In the genomic region with DNA sequence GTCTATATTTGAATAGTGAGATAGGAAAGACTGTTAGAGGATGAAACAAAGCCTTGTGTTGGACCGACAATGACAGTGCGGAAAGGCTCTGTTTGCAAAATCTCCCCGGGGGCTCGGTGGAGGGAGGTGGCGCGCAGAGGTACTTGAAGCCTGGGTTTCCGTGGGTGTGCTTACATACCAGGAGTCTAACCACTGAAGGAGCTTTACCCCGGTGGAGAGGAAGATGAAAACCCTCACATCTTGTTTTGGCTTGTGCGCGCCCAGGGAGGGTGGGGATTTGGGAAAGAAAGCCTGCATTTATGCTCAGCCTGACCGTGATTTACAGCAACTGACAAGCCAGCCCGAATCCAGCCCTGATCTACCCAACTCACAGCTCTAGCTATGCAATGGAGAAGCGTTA, we compare ENCODE assay signal across 20 mouse cellular contexts. TPM values are rescaled to one million over a fixed set of nuclear protein-coding genes. Genes with fewer than 3 reads are reported as not detected.
A peak's percentile ranks its signal among the peaks of the same experiment; 100 is the strongest.
DNase-seq lines count a peak whose midpoint lies in the region; ATAC-seq lines count a peak whose summit lies in the region.
"Had no signal": no experiment of that assay in that cellular context is flagged by ENCODE, and none has a peak within 500 bp of the region (broad histone marks: within the 10 kb centered on the region; RNA-seq: fewer than 3 reads in every experiment).

No protein-coding gene starts in this region.

- no peaks in the 10 kb centered on the region for H3K9me3 ChIP-seq in hindbrain, embryonic 10.5 days
- H3K9me3 ChIP-seq in hindbrain, embryonic 14.5 days (ENCODE audit: control insufficient read depth, low read length): no peaks in the 10 kb centered on the region
- no peaks in the 10 kb centered on the region for H3K9me3 ChIP-seq in midbrain, embryonic 10.5 days (replicated peaks)
- H3K9me3 ChIP-seq in midbrain, embryonic 16.5 days (replicated peaks; ENCODE audit: control insufficient read depth, low read length, poor library complexity, severe bottlenecking): no peaks in the 10 kb centered on the region
- H3K9me3 ChIP-seq in limb, embryonic 10.5 days (replicated peaks): no peaks in the 10 kb centered on the region
- H3K9me3 ChIP-seq: forebrain, embryonic 15.5 days; heart, embryonic 13.5 days; midbrain, embryonic 13.5 days had no signal

- H3K4me3 ChIP-seq in hindbrain, embryonic 10.5 days: no peak overlapping the region
- H3K4me3 ChIP-seq in hindbrain, embryonic 14.5 days (replicated peaks; ENCODE audit: low read length): no peak overlapping the region
- no peak overlapping the region for H3K4me3 ChIP-seq in midbrain, embryonic 10.5 days
- H3K4me3 ChIP-seq in midbrain, embryonic 16.5 days (ENCODE audit: low read depth, low read length): no peak overlapping the region
- no peak overlapping the region for H3K4me3 ChIP-seq in limb, embryonic 10.5 days
- H3K4me3 ChIP-seq: forebrain, embryonic 15.5 days; heart, embryonic 13.5 days; layer of hippocampus, adult 2 months; midbrain, embryonic 13.5 days had no signal

- WGBS in hindbrain, embryonic 10.5 days: 78% methylated on average over 13 of the region's 13 CpGs
- 78% methylated on average over 13 of the region's 13 CpGs for WGBS in hindbrain, embryonic 14.5 days
- 86% methylated on average over 13 of the region's 13 CpGs for WGBS in midbrain, embryonic 10.5 days
- 81% methylated on average over 13 of the region's 13 CpGs for WGBS in midbrain, embryonic 16.5 days
- WGBS in limb, embryonic 10.5 days: 69% methylated on average over 13 of the region's 13 CpGs

- H3K4me2 ChIP-seq in hindbrain, embryonic 14.5 days (replicated peaks): no peak overlapping the region
- H3K4me2 ChIP-seq in midbrain, embryonic 16.5 days (ENCODE audit: low read length): no peak overlapping the region
- H3K4me2 ChIP-seq: forebrain, embryonic 15.5 days; heart, embryonic 13.5 days; midbrain, embryonic 13.5 days had no signal

- no peaks in the 10 kb centered on the region for H3K27me3 ChIP-seq in hindbrain, embryonic 10.5 days (ENCODE audit: insufficient read depth, poor library complexity, severe bottlenecking)
- no peaks in the 10 kb centered on the region for H3K27me3 ChIP-seq in hindbrain, embryonic 14.5 days (ENCODE audit: control insufficient read depth, insufficient read depth, low read length)
- 0 out of 2 replicates have a peak, but pooled peaks cover 5% of the 10 kb centered on the region for H3K27me3 ChIP-seq in midbrain, embryonic 10.5 days (ENCODE audit: low read depth, poor library complexity, severe bottlenecking)
- no peaks in the 10 kb centered on the region for H3K27me3 ChIP-seq in midbrain, embryonic 16.5 days (ENCODE audit: control insufficient read depth, insufficient read depth, low read depth, low read length)
- H3K27me3 ChIP-seq in limb, embryonic 10.5 days (ENCODE audit: low read depth, poor library complexity, severe bottlenecking): no peaks in the 10 kb centered on the region
- H3K27me3 ChIP-seq: forebrain, embryonic 15.5 days; midbrain, embryonic 13.5 days had no signal

- H3K9ac ChIP-seq in hindbrain, embryonic 14.5 days: no peak overlapping the region
- H3K9ac ChIP-seq in midbrain, embryonic 16.5 days (ENCODE audit: low read depth, low read length): no peak overlapping the region
- H3K9ac ChIP-seq: forebrain, embryonic 15.5 days; heart, embryonic 13.5 days; liver, embryonic 14.5 days; midbrain, embryonic 13.5 days had no signal

- no peak for ATAC-seq in hindbrain, embryonic 14.5 days (ENCODE audit: low FRiP score)
- no peak for ATAC-seq in midbrain, embryonic 16.5 days
- ATAC-seq: forebrain, embryonic 15.5 days; midbrain, embryonic 13.5 days had no signal

- no peaks in the 10 kb centered on the region for H3K36me3 ChIP-seq in hindbrain, embryonic 10.5 days
- H3K36me3 ChIP-seq in hindbrain, embryonic 14.5 days (replicated peaks; ENCODE audit: control insufficient read depth, insufficient read depth): no peaks in the 10 kb centered on the region
- no peaks in the 10 kb centered on the region for H3K36me3 ChIP-seq in midbrain, embryonic 10.5 days
- no peaks in the 10 kb centered on the region for H3K36me3 ChIP-seq in midbrain, embryonic 16.5 days (ENCODE audit: control insufficient read depth, insufficient read depth, low read length)
- H3K36me3 ChIP-seq in limb, embryonic 10.5 days: no peaks in the 10 kb centered on the region
- H3K36me3 ChIP-seq: forebrain, embryonic 15.5 days; heart, embryonic 13.5 days; midbrain, embryonic 13.5 days had no signal

- H3K4me1 ChIP-seq in hindbrain, embryonic 10.5 days (replicated peaks): peaks cover 33% of the 10 kb centered on the region
- H3K4me1 ChIP-seq in hindbrain, embryonic 14.5 days (replicated peaks; ENCODE audit: control insufficient read depth, insufficient read depth, low read length): no peaks in the 10 kb centered on the region
- H3K4me1 ChIP-seq in midbrain, embryonic 10.5 days: peaks cover 27% of the 10 kb centered on the region
- H3K4me1 ChIP-seq in midbrain, embryonic 16.5 days (ENCODE audit: control insufficient read depth, insufficient read depth, low read length): no peaks in the 10 kb centered on the region; the same call in 1 of the 2 replicates
- peaks cover 37% of the 10 kb centered on the region for H3K4me1 ChIP-seq in limb, embryonic 10.5 days

- H3K27ac ChIP-seq in hindbrain, embryonic 10.5 days: peak overlapping the region; percentile 77; the same call in 1 of the 2 replicates
- H3K27ac ChIP-seq in hindbrain, embryonic 14.5 days: no peak overlapping the region
- H3K27ac ChIP-seq in midbrain, embryonic 10.5 days (replicated peaks): 0 out of 2 replicates have a peak overlapping the region, but pooled peaks have one; percentile 63
- H3K27ac ChIP-seq in midbrain, embryonic 16.5 days (ENCODE audit: low read length): no peak overlapping the region
- H3K27ac ChIP-seq in limb, embryonic 10.5 days: peak overlapping the region; percentile 78
- H3K27ac ChIP-seq: forebrain, embryonic 15.5 days; heart, embryonic 13.5 days; layer of hippocampus, adult 2 months; liver, embryonic 14.5 days; midbrain, embryonic 13.5 days had no signal

- DNase-seq in hindbrain, embryonic 10.5 days (ENCODE audit: low spot score): no peak
- DNase-seq in hindbrain, embryonic 14.5 days (ENCODE audit: low spot score): no peak
- no peak for DNase-seq in midbrain, embryonic 10.5 days (ENCODE audit: low spot score)
- peak; percentile 36 for DNase-seq in limb, embryonic 10.5 days (ENCODE audit: low spot score)
- DNase-seq in left cerebral cortex, adult 18-20 months (ENCODE audit: low spot score in 2 of 2): no peak
- no peak for DNase-seq in natural killer cell, adult 2 months (ENCODE audit: low spot score in 2 of 2)
- DNase-seq: adrenal gland, postnatal 14 days; cerebellum, adult 11 months; cerebellum, postnatal 25 days; kidney, adult 18-20 months; kidney, postnatal 14 days; layer of hippocampus, postnatal 36 days; thymus, postnatal 14 days had no signal

RNA-seq across cellular contexts. Expression of a gene that starts 31.7 kb away (rescaled TPM):
- 295 and 388 TPM in 2 replicates for polyA plus RNA-seq in hindbrain, embryonic 10.5 days (2016; fragmentation: Nextera tagmentation; extraction: Ambion mirVana)
- polyA plus RNA-seq in hindbrain, embryonic 14.5 days (2014; fragmentation: Nextera tagmentation; extraction: Ambion mirVana): 336 and 376 TPM in 2 replicates
- 260 and 367 TPM in 2 replicates for polyA plus RNA-seq in midbrain, embryonic 10.5 days (2016; fragmentation: Nextera tagmentation; extraction: Ambion mirVana)
- 371 and 465 TPM in 2 replicates for polyA plus RNA-seq in midbrain, embryonic 16.5 days (2015; fragmentation: Nextera tagmentation; extraction: Ambion mirVana)
- 201 and 255 TPM in 2 replicates for polyA plus RNA-seq in limb, embryonic 10.5 days (2016; fragmentation: Nextera tagmentation; extraction: Ambion mirVana)
- 10 to 100 TPM; 12.0 to 14.4 TPM for total RNA-seq in left cerebral cortex, adult 18-20 months (2021)
- total RNA-seq: megakaryocyte progenitor cell, adult 5-6 weeks had no signal

Comparison
In these comparisons a context has a peak if more than half of its experiments do, and no peak if none do; other contexts are left out.
1. H3K27ac ChIP-seq: peak in hindbrain, embryonic 10.5 days (single experiment), midbrain, embryonic 10.5 days (single experiment) and limb, embryonic 10.5 days (single experiment); none in hindbrain, embryonic 14.5 days (single experiment) and midbrain, embryonic 16.5 days (single experiment).